Mouse (Mus musculus): ENCODE measurements around the gene Srm. TPM values are rescaled to one million over a fixed set of nuclear protein-coding genes. Genes with fewer than 3 reads are reported as not detected.

Gene Srm
- polyA plus RNA-seq, 1 experiment: 282 TPM

DNA sequence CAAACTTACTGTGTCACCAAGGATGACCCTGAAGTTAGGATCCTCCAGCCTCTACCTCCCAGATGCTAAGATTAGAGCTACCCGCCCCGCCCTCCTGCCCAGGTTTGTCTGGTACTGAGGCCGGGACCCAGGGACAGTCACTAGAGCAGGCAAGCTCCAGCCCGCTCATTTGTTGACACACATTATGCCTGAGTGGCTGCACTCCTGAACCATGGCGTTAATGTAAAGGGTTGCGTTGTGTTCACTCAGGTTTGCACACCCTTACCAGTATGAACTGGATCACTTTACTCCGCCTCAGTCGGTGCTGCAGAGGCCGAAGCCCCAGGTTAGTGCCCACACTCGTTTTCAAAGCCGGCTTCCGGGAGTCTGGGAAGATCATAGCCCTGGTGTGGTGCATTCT, 27.7 kb upstream of the Srm start:
- peaks cover 74% of the 10 kb centered on the region for H3K36me3 ChIP-seq (ENCODE audit: control insufficient read depth, insufficient read depth)
- no peaks in the 10 kb centered on the region for H3K27me3 ChIP-seq (ENCODE audit: control insufficient read depth, insufficient read depth, insufficient read length)
- peaks cover 23% of the 10 kb centered on the region for H3K79me2 ChIP-seq (ENCODE audit: control insufficient read depth, insufficient read depth)

DNA sequence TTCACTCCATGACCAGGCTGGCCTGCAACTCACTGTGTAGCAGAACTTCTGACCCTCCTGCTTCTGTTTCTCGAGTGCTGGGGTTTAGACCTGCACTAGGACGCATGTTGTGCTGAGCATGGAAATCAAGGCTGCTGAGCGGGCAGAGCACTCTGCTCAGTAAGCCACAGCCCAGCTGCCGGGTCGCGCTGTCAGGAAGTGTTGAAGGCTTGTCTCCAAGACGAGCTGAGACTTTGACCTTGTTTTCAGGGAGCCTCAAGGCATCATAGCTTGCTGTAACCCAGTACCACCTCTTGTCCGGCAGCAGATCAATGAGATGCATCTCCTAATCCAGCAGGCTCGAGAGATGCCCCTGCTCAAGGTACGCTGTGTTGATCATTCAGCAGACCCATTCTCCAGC, 21.2 kb upstream of the Srm start:
- no peak overlapping the region for H3ac ChIP-seq (ENCODE audit: control insufficient read depth, insufficient read length, low read depth)
- H3K79me2 ChIP-seq (ENCODE audit: control insufficient read depth, insufficient read depth): no peaks in the 10 kb centered on the region
- no peak overlapping the region for H3K4me3 ChIP-seq (ENCODE audit: insufficient read depth, poor library complexity, severe bottlenecking)
- no peaks in the 10 kb centered on the region for H3K27me3 ChIP-seq (ENCODE audit: control insufficient read depth, insufficient read depth, insufficient read length)
- TF ChIP-seq MAX (IDR thresholded peaks at IDR 0.05) (no peak), FOSL1 (IDR thresholded peaks at IDR 0.05; ENCODE audit: insufficient read depth, low read length, poor library complexity, severe bottlenecking) (no peak), MYOD1 (IDR thresholded peaks at IDR 0.05; ENCODE audit: control insufficient read depth, insufficient read length, low read depth) (no peak), CTCF (IDR thresholded peaks at IDR 0.05; ENCODE audit: control insufficient read depth, insufficient read depth, insufficient read length) (no peak), CEBPB (IDR thresholded peaks at IDR 0.05; ENCODE audit: low read depth) (no peak), USF1 (IDR thresholded peaks at IDR 0.05; ENCODE audit: low read depth) (no peak), MYOG (IDR thresholded peaks at IDR 0.05; ENCODE audit: control insufficient read depth, extremely low read depth, insufficient read length) (no peak)
- no peaks in the 10 kb centered on the region for H3K79me3 ChIP-seq (ENCODE audit: low read depth)
- peaks cover 79% of the 10 kb centered on the region for H3K36me3 ChIP-seq (ENCODE audit: control insufficient read depth, insufficient read depth)

More for the DNA sequence above, 27.7 kb upstream of the Srm start:
- peaks cover 8% of the 10 kb centered on the region for H3K79me3 ChIP-seq (ENCODE audit: low read depth)
- TF ChIP-seq CTCF (IDR thresholded peaks at IDR 0.05; ENCODE audit: control insufficient read depth, insufficient read depth, insufficient read length) (no peak), MAX (IDR thresholded peaks at IDR 0.05) (no peak), USF1 (IDR thresholded peaks at IDR 0.05; ENCODE audit: low read depth) (no peak), FOSL1 (IDR thresholded peaks at IDR 0.05; ENCODE audit: insufficient read depth, low read length, poor library complexity, severe bottlenecking) (no peak), MYOD1 (IDR thresholded peaks at IDR 0.05; ENCODE audit: control insufficient read depth, insufficient read length, low read depth) (no peak), MYOG (IDR thresholded peaks at IDR 0.05; ENCODE audit: control insufficient read depth, extremely low read depth, insufficient read length) (no peak), CEBPB (IDR thresholded peaks at IDR 0.05; ENCODE audit: low read depth) (no peak)
- H3ac ChIP-seq (ENCODE audit: control insufficient read depth, insufficient read length, low read depth): no peak overlapping the region
- H3K4me3 ChIP-seq (ENCODE audit: insufficient read depth, poor library complexity, severe bottlenecking): no peak overlapping the region

DNA sequence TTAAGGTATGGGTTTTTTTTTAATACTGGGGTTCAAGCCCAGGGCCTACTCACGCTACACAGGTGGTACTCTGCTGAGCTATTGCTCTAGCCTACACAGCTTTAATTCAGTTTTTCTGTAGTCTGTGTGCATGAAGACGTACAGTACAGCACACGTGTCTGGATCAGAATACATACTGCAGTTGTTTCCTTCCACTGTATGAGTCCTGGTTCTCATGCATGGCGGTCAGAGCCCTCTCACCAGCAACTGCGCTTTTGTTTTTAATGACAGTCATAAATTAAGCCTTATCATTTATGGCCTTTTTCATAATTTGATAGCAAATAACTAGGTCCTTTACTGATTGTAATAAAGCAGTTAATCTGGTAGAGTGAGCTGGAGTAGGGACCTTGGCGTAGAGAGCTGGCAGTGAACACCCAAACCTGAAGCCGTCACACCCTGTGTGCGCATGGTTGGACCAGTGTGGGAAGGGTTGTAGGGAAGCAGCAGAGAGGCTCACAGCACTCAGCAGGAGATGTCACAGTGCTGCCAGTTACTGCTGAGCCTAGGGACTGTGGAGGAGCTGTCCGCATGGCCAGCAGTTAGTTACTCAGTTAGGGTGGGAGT, 20.5 kb upstream of the Srm start:
- H3K79me3 ChIP-seq (ENCODE audit: low read depth): no peaks in the 10 kb centered on the region
- H3ac ChIP-seq (ENCODE audit: control insufficient read depth, insufficient read length, low read depth): no peak overlapping the region
- no peaks in the 10 kb centered on the region for H3K79me2 ChIP-seq (ENCODE audit: control insufficient read depth, insufficient read depth)
- H3K27me3 ChIP-seq (ENCODE audit: control insufficient read depth, insufficient read depth, insufficient read length): no peaks in the 10 kb centered on the region
- TF ChIP-seq CEBPB (IDR thresholded peaks at IDR 0.05; ENCODE audit: low read depth) (no peak), USF1 (IDR thresholded peaks at IDR 0.05; ENCODE audit: low read depth) (no peak), MAX (IDR thresholded peaks at IDR 0.05) (no peak), MYOD1 (IDR thresholded peaks at IDR 0.05; ENCODE audit: control insufficient read depth, insufficient read length, low read depth) (no peak), CTCF (IDR thresholded peaks at IDR 0.05; ENCODE audit: control insufficient read depth, insufficient read depth, insufficient read length) (no peak), MYOG (IDR thresholded peaks at IDR 0.05; ENCODE audit: control insufficient read depth, extremely low read depth, insufficient read length) (no peak), FOSL1 (IDR thresholded peaks at IDR 0.05; ENCODE audit: insufficient read depth, low read length, poor library complexity, severe bottlenecking) (no peak)
- no peak overlapping the region for H3K4me3 ChIP-seq (ENCODE audit: insufficient read depth, poor library complexity, severe bottlenecking)
- H3K36me3 ChIP-seq (ENCODE audit: control insufficient read depth, insufficient read depth): peaks cover 79% of the 10 kb centered on the region

DNA sequence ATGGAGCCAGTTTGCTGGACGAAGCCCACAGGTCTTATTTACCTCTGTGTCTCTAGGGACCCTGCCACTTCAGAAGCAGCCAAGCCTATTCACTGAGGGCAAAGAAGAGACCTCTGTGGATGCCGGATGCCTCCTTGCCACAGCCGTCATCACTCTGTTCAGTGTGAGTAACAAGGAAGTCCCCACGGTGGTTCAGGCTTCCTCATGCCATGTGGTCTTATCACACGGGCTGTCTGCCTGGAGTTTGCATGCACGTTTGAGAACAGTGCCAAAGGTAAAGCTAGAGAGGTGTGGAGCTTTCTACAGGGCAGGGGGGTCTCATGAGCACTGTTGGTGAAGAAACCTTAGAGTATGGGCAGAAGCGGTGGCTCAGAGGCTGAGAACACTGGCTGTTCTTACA, 18.1 kb upstream of the Srm start:
- Histone ChIP-seq H3K79me2 (ENCODE audit: control insufficient read depth, insufficient read depth) (no peaks in the 10 kb centered on the region), H3ac (ENCODE audit: control insufficient read depth, insufficient read length, low read depth) (no peak overlapping the region), H3K4me3 (ENCODE audit: insufficient read depth, poor library complexity, severe bottlenecking) (no peak overlapping the region), H3K27me3 (ENCODE audit: control insufficient read depth, insufficient read depth, insufficient read length) (no peaks in the 10 kb centered on the region), H3K36me3 (ENCODE audit: control insufficient read depth, insufficient read depth) (peaks cover 86% of the 10 kb centered on the region), H3K79me3 (ENCODE audit: low read depth) (no peaks in the 10 kb centered on the region)
- TF ChIP-seq MYOG (IDR thresholded peaks at IDR 0.05; ENCODE audit: control insufficient read depth, extremely low read depth, insufficient read length) (no peak), CEBPB (IDR thresholded peaks at IDR 0.05; ENCODE audit: low read depth) (no peak), USF1 (IDR thresholded peaks at IDR 0.05; ENCODE audit: low read depth) (no peak)

DNA sequence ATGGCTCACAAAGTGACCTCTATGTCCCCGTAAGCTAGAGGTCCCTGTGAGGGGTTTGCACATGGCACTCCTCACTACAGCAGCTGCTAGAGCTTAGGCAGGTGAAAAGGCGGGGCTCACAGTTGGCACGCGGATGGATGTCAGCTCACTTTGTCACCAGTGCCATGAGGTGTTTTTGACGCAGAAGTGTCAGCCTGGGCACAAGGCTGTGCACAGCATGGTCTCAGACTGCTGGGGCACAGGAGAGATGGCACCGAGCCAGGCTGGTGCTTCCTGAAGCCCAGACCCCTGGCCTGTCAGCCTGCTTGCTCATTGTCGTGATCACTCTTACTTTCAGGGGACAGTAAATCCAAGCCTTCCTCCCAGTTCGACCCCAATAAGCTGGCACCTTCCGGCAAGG, 10.5 kb upstream of the Srm start:
- no peak overlapping the region for H3ac ChIP-seq (ENCODE audit: control insufficient read depth, insufficient read length, low read depth)
- H3K79me3 ChIP-seq (ENCODE audit: low read depth): no peaks in the 10 kb centered on the region
- H3K27me3 ChIP-seq (ENCODE audit: control insufficient read depth, insufficient read depth, insufficient read length): no peaks in the 10 kb centered on the region
- TF ChIP-seq CEBPB (IDR thresholded peaks at IDR 0.05; ENCODE audit: low read depth) (no peak), MYOG (IDR thresholded peaks at IDR 0.05; ENCODE audit: control insufficient read depth, extremely low read depth, insufficient read length) (no peak), USF1 (IDR thresholded peaks at IDR 0.05; ENCODE audit: low read depth) (no peak), MYOD1 (IDR thresholded peaks at IDR 0.05; ENCODE audit: control insufficient read depth, insufficient read length, low read depth) (no peak), CTCF (IDR thresholded peaks at IDR 0.05; ENCODE audit: control insufficient read depth, insufficient read depth, insufficient read length) (no peak), MAX (IDR thresholded peaks at IDR 0.05) (no peak), FOSL1 (IDR thresholded peaks at IDR 0.05; ENCODE audit: insufficient read depth, low read length, poor library complexity, severe bottlenecking) (no peak)
- no peaks in the 10 kb centered on the region for H3K79me2 ChIP-seq (ENCODE audit: control insufficient read depth, insufficient read depth)
- peaks cover 53% of the 10 kb centered on the region for H3K36me3 ChIP-seq (ENCODE audit: control insufficient read depth, insufficient read depth)
- no peak overlapping the region for H3K4me3 ChIP-seq (ENCODE audit: insufficient read depth, poor library complexity, severe bottlenecking)

DNA sequence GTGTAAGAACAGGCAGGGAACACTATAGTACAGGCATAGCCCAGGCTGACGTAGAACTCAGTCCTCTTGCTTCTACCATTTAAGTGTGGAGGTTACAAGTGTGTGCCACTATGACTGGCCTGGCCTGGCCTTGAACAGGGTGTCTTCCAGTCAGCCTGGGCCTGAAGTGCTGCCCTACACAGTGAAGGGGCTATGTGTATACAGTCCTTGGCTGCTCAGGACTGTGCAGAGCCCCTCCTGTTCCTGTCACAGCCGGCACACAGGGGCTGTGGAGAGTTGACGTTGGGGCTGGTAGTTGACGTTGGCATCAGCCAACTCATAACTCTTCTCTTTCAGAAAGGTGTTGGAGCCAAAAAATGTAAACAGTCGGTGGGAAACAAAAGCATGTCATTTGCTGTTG, 9.9 kb upstream of the Srm start:
- Histone ChIP-seq H3K79me2 (ENCODE audit: control insufficient read depth, insufficient read depth) (no peaks in the 10 kb centered on the region), H3K79me3 (ENCODE audit: low read depth) (no peaks in the 10 kb centered on the region), H3K36me3 (ENCODE audit: control insufficient read depth, insufficient read depth) (peaks cover 46% of the 10 kb centered on the region), H3ac (ENCODE audit: control insufficient read depth, insufficient read length, low read depth) (no peak overlapping the region), H3K27me3 (ENCODE audit: control insufficient read depth, insufficient read depth, insufficient read length) (no peaks in the 10 kb centered on the region), H3K4me3 (ENCODE audit: insufficient read depth, poor library complexity, severe bottlenecking) (no peak overlapping the region)
- TF ChIP-seq USF1 (IDR thresholded peaks at IDR 0.05; ENCODE audit: low read depth) (no peak), CEBPB (IDR thresholded peaks at IDR 0.05; ENCODE audit: low read depth) (no peak), MYOD1 (IDR thresholded peaks at IDR 0.05; ENCODE audit: control insufficient read depth, insufficient read length, low read depth) (no peak), MAX (IDR thresholded peaks at IDR 0.05) (no peak), FOSL1 (IDR thresholded peaks at IDR 0.05; ENCODE audit: insufficient read depth, low read length, poor library complexity, severe bottlenecking) (no peak), CTCF (IDR thresholded peaks at IDR 0.05; ENCODE audit: control insufficient read depth, insufficient read depth, insufficient read length) (no peak), MYOG (IDR thresholded peaks at IDR 0.05; ENCODE audit: control insufficient read depth, extremely low read depth, insufficient read length) (no peak)
